Mouse (Mus musculus): ENCODE measurements around the gene Ngdn.

- TF ChIP-seq EP300 (IDR thresholded peaks at IDR 0.05; ENCODE audit: low read depth) = no peak
- no peak for TF ChIP-seq CTCF (IDR thresholded peaks at IDR 0.05; ENCODE audit: low read depth)
Measured at GRCm38 (mm10) chr14:55052496-55052895, 37.2 kb downstream of the Ngdn start.
